Mouse (Mus musculus) megakaryocyte, embryonic 14.5 days (primary cell): ENCODE results near the gene Galp. TPM values are rescaled to one million over a fixed set of nuclear protein-coding genes. Genes with fewer than 3 reads are reported as not detected.

Source experiments
- H3K27me3 ChIP-seq: replicated peaks from 2 replicates; pipeline ENCODE3; 2012; ENCODE audit warnings: inconsistent platforms
- H3K36me3 ChIP-seq: replicated peaks from 2 replicates; pipeline ENCODE3; 2012; ENCODE audit warnings: low read length, inconsistent platforms, mixed read lengths
- H3K4me1 ChIP-seq: 2 replicates; pipeline ENCODE4 v1.6.1; 2012; ENCODE audit warnings: inconsistent platforms
- H3K4me3 ChIP-seq: replicated peaks from 2 replicates; pipeline ENCODE3; 2012; ENCODE audit warnings: moderate library complexity, mild to moderate bottlenecking, inconsistent platforms
- H3K9me3 ChIP-seq: 2 replicates; pipeline ENCODE4 v1.6.1; 2012; ENCODE audit warnings: inconsistent platforms
- FLI1 ChIP-seq: IDR thresholded peaks from 2 replicates; pipeline ENCODE4 v1.6.1; 2012; ENCODE audit warnings: low read length, inconsistent platforms, mixed read lengths
- GATA1 ChIP-seq: IDR thresholded peaks from 3 replicates; pipeline ENCODE4 v1.6.1; 2012; ENCODE audit warnings: mixed read lengths, low read length, inconsistent platforms, borderline replicate concordance
- polyA plus RNA-seq: library from polyadenylated mRNA; stranded (reverse); fragments of >175 nt; gene quantifications from 2 replicates; pipeline ENCODE4 v1.2.3, GENCODE M21; 2012; ENCODE audit warnings: low replicate concordance; ENCODE audit not compliant: insufficient read depth

Galp gene
- polyA plus RNA-seq, 1 experiment, result not detected

DNA sequence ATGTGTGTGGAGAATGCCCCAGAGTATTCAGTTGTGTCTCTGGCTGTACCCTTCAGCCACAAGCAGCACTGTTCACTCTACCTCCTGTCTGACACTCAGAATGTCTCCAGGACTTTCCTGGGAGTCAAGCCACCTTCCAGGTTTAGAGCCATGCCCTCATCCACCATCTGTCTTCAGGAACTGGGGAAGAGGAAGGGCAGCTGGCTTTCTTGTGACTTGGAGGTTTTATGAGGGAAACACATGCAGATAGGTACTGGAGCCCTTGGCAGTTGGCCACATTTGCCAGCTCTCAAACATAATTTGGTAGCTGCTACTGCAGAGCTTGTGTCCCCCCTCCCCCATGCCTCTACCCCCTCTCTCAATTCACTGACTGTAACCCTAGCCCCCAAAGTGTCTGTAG, 17.9 kb upstream of the Galp start:
- H3K4me3 ChIP-seq, result no peak overlapping the region
- TF ChIP-seq FLI1 (no peak), GATA1 (no peak)
- H3K27me3 ChIP-seq, result no peaks in the 10 kb centered on the region
- H3K36me3 ChIP-seq, result peaks cover 53% of the 10 kb centered on the region
- no peaks in the 10 kb centered on the region for H3K9me3 ChIP-seq
- peaks cover 27% of the 10 kb centered on the region for H3K4me1 ChIP-seq

- Histone ChIP-seq H3K36me3 (peaks cover 75% of the 10 kb centered on the region), H3K4me3 (no peak overlapping the region), H3K9me3 (no peaks in the 10 kb centered on the region), H3K4me1 (peaks cover 13% of the 10 kb centered on the region), H3K27me3 (no peaks in the 10 kb centered on the region)
- TF ChIP-seq FLI1 (no peak), GATA1 (no peak)
These were observed 14.0 kb upstream of the Galp start for GRCm38 (mm10) chr7:6182882-6183281.

DNA sequence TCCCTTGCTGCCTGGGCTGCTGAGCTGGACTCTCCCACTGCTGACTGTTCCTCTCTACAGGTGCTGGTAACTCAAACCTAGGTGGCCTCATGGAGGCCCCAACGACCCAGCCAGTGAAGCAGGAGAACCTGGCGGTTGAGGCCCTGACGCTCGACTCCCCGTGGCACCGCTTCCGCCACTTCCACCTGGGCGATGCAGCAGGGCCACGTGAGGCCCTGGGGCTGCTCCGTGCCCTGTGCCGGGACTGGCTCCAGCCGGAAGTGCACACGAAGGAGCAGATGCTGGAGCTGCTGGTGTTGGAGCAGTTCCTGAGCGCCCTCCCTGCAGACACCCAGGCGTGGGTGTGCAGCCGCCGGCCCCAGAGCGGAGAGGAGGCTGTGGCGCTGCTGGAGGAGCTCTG, 13.1 kb upstream of the Galp start:
- H3K4me1 ChIP-seq, result peaks cover 13% of the 10 kb centered on the region
- H3K36me3 ChIP-seq, result peaks cover 78% of the 10 kb centered on the region
- no peak for TF ChIP-seq GATA1
- no peak for TF ChIP-seq FLI1
- no peak overlapping the region for H3K4me3 ChIP-seq
- H3K9me3 ChIP-seq, result no peaks in the 10 kb centered on the region
- H3K27me3 ChIP-seq, result no peaks in the 10 kb centered on the region

- no peaks in the 10 kb centered on the region for H3K27me3 ChIP-seq
- peaks cover 81% of the 10 kb centered on the region for H3K36me3 ChIP-seq
- no peaks in the 10 kb centered on the region for H3K9me3 ChIP-seq
- H3K4me1 ChIP-seq, result peaks cover 13% of the 10 kb centered on the region
- no peak overlapping the region for H3K4me3 ChIP-seq
- TF ChIP-seq GATA1 (no peak), FLI1 (no peak)
These were observed 12.4 kb upstream of the Galp start for GRCm38 (mm10) chr7:6184521-6184920.

GRCm38 (mm10) chr7:6185391-6185790, 11.5 kb upstream of the Galp start:
- TF ChIP-seq FLI1 (no peak), GATA1 (no peak)
- Histone ChIP-seq H3K36me3 (peaks cover 85% of the 10 kb centered on the region), H3K27me3 (no peaks in the 10 kb centered on the region), H3K4me3 (no peak overlapping the region), H3K4me1 (peaks cover 13% of the 10 kb centered on the region), H3K9me3 (no peaks in the 10 kb centered on the region)

DNA sequence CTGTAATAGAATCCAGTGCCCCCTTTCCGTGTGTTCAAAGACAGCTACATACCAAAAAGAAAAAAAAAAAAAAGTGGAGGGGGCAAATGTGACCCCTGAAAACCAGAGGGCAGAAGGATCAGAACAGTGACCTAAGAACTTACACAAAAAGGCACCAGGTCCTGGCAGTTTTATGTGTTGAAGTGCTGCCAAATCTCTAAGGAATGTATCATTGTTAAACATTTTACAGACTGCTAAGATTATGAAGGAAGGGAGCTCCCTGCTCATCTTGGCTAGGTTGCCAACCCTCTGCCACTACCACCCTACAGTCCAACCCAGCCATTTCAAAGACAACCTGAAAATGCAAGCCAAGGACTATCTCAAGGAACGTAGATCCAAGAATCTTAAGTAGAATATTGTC, 10.7 kb upstream of the Galp start:
- H3K4me1 ChIP-seq, result peaks cover 7% of the 10 kb centered on the region
- no peak for TF ChIP-seq GATA1
- TF ChIP-seq FLI1, result no peak
- no peaks in the 10 kb centered on the region for H3K9me3 ChIP-seq
- H3K36me3 ChIP-seq, result peaks cover 81% of the 10 kb centered on the region
- H3K4me3 ChIP-seq, result no peak overlapping the region
- no peaks in the 10 kb centered on the region for H3K27me3 ChIP-seq

DNA sequence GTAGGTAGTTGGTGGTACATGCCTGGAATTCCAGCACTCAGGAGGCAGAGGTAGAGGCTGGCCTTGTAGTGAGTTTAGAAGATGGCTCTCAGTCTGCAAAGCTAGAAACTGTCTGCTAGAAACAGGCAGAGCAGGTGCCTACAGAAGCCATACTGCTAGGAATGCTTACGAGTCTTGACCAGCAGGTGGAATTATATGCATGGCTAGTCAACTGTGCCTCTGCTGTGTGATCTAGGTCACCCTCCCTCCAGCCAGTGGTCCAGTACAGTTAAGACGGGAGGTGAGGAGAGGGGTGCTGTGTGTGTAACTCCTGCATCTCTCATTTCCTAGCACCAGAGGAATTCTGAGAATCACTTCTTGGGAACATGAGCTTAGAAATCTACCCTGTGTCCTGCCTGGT, 10.1 kb upstream of the Galp start:
- H3K4me1 ChIP-seq, result peaks cover 6% of the 10 kb centered on the region
- H3K27me3 ChIP-seq, result no peaks in the 10 kb centered on the region
- no peak for TF ChIP-seq FLI1
- no peaks in the 10 kb centered on the region for H3K9me3 ChIP-seq
- peaks cover 78% of the 10 kb centered on the region for H3K36me3 ChIP-seq
- H3K4me3 ChIP-seq, result no peak overlapping the region

GRCm38 (mm10) chr7:6189542-6189941, 7.3 kb upstream of the Galp start:
- Histone ChIP-seq H3K9me3 (no peaks in the 10 kb centered on the region), H3K27me3 (no peaks in the 10 kb centered on the region), H3K36me3 (peaks cover 59% of the 10 kb centered on the region), H3K4me3 (no peak overlapping the region), H3K4me1 (peaks cover 18% of the 10 kb centered on the region)
- TF ChIP-seq GATA1 (no peak), FLI1 (no peak)

GRCm38 (mm10) chr7:6191376-6191775, 5.5 kb upstream of the Galp start:
- TF ChIP-seq FLI1 (no peak), GATA1 (no peak)
- Histone ChIP-seq H3K27me3 (no peaks in the 10 kb centered on the region), H3K4me3 (no peak overlapping the region), H3K4me1 (peaks cover 18% of the 10 kb centered on the region), H3K9me3 (no peaks in the 10 kb centered on the region), H3K36me3 (peaks cover 44% of the 10 kb centered on the region)

DNA sequence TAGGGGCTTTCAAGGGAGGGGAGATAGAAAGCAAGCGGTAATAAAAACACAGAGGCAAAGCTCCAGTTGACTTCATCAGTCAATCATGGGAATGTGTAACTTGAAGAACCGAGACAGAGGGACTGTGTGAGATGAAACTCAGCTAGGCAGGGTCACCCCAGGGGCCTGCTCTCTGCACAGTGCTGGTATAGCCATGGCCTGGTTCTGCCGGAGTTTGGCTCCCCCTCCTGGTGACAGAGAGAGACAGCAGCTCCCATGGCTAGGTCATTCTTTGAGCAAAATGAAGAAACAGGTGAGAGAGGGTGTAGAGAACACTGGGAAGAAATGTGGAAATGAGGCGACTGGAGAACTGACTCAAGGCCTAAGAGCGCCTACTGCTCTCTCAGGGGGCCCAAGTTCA, 2.8 kb upstream of the Galp start:
- Histone ChIP-seq H3K36me3 (peaks cover 17% of the 10 kb centered on the region), H3K9me3 (no peaks in the 10 kb centered on the region), H3K27me3 (peaks cover 9% of the 10 kb centered on the region), H3K4me1 (peaks cover 18% of the 10 kb centered on the region), H3K4me3 (no peak overlapping the region)
- TF ChIP-seq GATA1, result no peak
- TF ChIP-seq FLI1, result no peak

- TF ChIP-seq FLI1 (no peak), GATA1 (no peak)
- peaks cover 18% of the 10 kb centered on the region for H3K4me1 ChIP-seq
- H3K4me3 ChIP-seq, result no peak overlapping the region
- peaks cover under 1% of the 10 kb centered on the region for H3K36me3 ChIP-seq
- H3K27me3 ChIP-seq, result peaks cover 9% of the 10 kb centered on the region
- no peaks in the 10 kb centered on the region for H3K9me3 ChIP-seq
These were observed 1.1 kb upstream of the Galp start for GRCm38 (mm10) chr7:6195777-6196176.

- no peaks in the 10 kb centered on the region for H3K9me3 ChIP-seq
- TF ChIP-seq FLI1 (no peak), GATA1 (no peak)
- no peaks in the 10 kb centered on the region for H3K27me3 ChIP-seq
- no peaks in the 10 kb centered on the region for H3K36me3 ChIP-seq
- no peaks in the 10 kb centered on the region for H3K4me1 ChIP-seq
- no peak overlapping the region for H3K4me3 ChIP-seq
These were observed 7.3 kb downstream of the Galp start for GRCm38 (mm10) chr7:6204200-6204599.
